Mouse (Mus musculus): ENCODE data around the gene Dock6.

- no peak for TF ChIP-seq CHD2 (IDR thresholded peaks at IDR 0.05; ENCODE audit: low read length)
- TF ChIP-seq NRF1 (IDR thresholded peaks at IDR 0.05; ENCODE audit: insufficient read depth, low read depth, low read length, poor library complexity, severe bottlenecking), result no peak
- no peak for TF ChIP-seq POLR2A (IDR thresholded peaks at IDR 0.05; ENCODE audit: control insufficient read depth in 1 of 2, insufficient read depth in 1 of 2, low read depth in 1 of 2, low read length in 2 of 2, poor library complexity in 1 of 2)
- no peak for TF ChIP-seq CTCF (IDR thresholded peaks at IDR 0.05 in 2 of 3, conservative IDR thresholded peaks at IDR 0.05 in 1 of 3; ENCODE audit: control insufficient read depth in 1 of 3, insufficient read depth in 1 of 3, low read depth in 2 of 3, low read length in 3 of 3, poor library complexity in 1 of 3, severe bottlenecking in 1 of 3)
- no peak for TF ChIP-seq GATA1 (IDR thresholded peaks at IDR 0.05; ENCODE audit: low read depth, low read length)
- TF ChIP-seq ZMIZ1 (IDR thresholded peaks at IDR 0.05; ENCODE audit: low read depth, low read length), result no peak
- no peak for TF ChIP-seq SMC3 (IDR thresholded peaks at IDR 0.05; ENCODE audit: low read depth, low read length)
- no peak for TF ChIP-seq USF1 (IDR thresholded peaks at IDR 0.05; ENCODE audit: low read depth, low read length)
- no peak for TF ChIP-seq E2F4 (IDR thresholded peaks at IDR 0.05; ENCODE audit: borderline replicate concordance, low read depth, low read length)
- TF ChIP-seq UBTF (IDR thresholded peaks at IDR 0.05; ENCODE audit: borderline replicate concordance, insufficient read depth, low read depth, low read length), result no peak
- no peak for TF ChIP-seq MXI1 (IDR thresholded peaks at IDR 0.05; ENCODE audit: low read depth, low read length)
Observed at GRCm38 (mm10) chr9:21820183-21820582, 32.3 kb downstream of the Dock6 start.
